Mouse (Mus musculus): ENCODE results near the gene Srp68.

Gene Srp68

GRCm38 (mm10) chr11:116247502-116248222, 26.4 kb downstream of the Srp68 start:
- WGBS, result 83% methylated on average over 14 of the region's 14 CpGs

GRCm38 (mm10) chr11:116245616-116246015, 28.4 kb downstream of the Srp68 start:
- 79% methylated on average over 6 of the region's 6 CpGs for WGBS

GRCm38 (mm10) chr11:116244580-116244979, 29.4 kb downstream of the Srp68 start:
- 86% methylated on average over 8 of the region's 8 CpGs for WGBS

DNA sequence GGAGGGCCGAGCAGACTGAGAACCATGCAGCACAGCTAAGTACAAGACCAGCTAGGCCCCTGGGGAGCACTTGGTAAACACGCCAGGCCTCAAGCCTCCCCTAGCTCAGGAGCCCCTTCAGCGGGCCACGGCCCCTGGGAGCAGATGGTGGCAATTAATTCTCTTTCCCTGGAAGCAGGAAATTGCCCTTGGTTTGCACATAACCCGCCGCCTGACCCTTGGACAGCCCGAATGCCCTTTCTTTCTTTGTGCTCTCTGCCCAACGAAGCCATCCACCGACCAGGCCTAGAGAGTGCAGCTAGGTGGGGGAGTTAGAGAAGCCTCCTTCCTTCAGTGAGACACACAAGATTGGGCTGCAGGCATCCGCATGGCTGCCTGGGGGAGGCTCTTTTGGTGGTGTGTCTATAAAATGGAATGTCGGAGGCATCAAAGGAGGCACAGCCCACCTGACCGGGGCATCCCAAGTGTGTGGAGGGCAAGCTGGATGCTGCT, 32.2 kb downstream of the Srp68 start:
- WGBS, result 82% methylated on average over 12 of the region's 12 CpGs

- 57% methylated on average over 7 of the region's 7 CpGs for WGBS
These were observed 34.2 kb downstream of the Srp68 start for GRCm38 (mm10) chr11:116239797-116240196.

- 27% methylated on average over 31 of the region's 31 CpGs for WGBS
These were observed 36.1 kb downstream of the Srp68 start, which contains the start of gene Evpl for GRCm38 (mm10) chr11:116237742-116238395. TSS of gene Evpl (minus strand) at chr11:116238077.

GRCm38 (mm10) chr11:116234901-116235300, 39.1 kb downstream of the Srp68 start:
- 88% methylated on average over 8 of the region's 8 CpGs for WGBS

GRCm38 (mm10) chr11:116232427-116232826, 41.6 kb downstream of the Srp68 start:
- 33% methylated on average over 17 of the region's 17 CpGs for WGBS

DNA sequence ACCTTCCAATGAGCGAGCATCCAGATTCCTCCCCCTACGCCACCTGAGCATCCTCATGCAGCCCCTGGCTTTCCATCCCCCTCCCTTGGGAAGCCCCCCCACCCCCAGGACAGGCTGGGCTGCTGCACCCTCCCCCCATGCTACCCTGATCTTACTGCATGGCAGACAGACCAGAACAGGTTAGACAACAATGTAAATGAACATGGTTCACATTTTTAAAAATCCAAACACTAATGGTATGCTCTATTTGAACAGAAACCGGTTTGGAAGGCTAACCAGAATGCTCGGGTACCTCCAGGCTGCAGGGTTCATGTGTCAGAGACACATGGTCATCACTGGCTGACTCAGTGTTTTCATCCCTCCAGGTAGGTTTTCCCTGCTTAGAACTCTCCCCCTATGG, 45.3 kb downstream of the Srp68 start:
- WGBS, result 91% methylated on average over 4 of the region's 4 CpGs

DNA sequence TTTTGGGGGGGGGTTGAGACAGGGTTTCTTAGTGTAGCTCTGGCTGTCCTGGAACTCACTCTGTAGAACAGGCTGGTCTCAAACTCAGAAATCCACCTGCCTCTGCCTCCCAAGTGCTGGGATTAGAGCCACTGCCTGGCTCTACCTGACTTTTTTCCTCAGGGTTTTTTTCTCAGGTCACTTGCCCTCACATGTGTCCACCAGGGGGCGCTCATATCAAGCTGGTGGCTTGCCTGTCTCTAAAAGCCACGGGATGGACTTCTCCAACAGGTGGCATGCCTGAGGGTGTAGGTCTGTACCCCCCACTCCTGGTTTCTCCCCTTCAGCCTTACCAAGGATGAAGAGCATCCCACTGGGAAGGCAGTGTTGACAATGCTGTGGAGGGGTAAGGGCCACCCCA, 47.6 kb downstream of the Srp68 start:
- 0% methylated on average over 2 of the region's 2 CpGs for WGBS

GRCm38 (mm10) chr11:116222740-116223059, 51.3 kb downstream of the Srp68 start:
- 33% methylated on average over 23 of the region's 23 CpGs for WGBS

GRCm38 (mm10) chr11:116221931-116222739, 51.9 kb downstream of the Srp68 start:
- 24% methylated on average over 53 of the region's 53 CpGs for WGBS

DNA sequence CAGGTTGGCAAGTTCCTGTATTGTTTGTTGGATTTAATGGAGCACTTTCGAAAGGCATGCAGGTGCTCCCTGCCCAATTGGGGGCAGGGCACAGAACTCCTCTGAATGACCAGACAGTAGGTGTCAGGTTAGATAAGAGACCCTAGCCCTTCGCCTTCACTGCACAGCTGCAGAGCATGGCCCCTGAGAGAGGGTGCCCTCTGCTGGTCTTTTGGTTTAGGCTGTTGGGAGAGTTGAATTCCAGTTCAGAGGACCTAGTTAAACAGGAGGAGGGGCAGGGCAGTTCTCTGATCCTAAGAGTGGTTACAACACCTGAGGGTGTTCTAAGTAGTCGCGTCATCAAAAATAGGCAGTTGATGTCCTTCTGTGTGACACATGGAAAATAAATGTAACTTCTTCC, 54.1 kb downstream of the Srp68 start:
- 50% methylated on average over 4 of the region's 4 CpGs for WGBS

DNA sequence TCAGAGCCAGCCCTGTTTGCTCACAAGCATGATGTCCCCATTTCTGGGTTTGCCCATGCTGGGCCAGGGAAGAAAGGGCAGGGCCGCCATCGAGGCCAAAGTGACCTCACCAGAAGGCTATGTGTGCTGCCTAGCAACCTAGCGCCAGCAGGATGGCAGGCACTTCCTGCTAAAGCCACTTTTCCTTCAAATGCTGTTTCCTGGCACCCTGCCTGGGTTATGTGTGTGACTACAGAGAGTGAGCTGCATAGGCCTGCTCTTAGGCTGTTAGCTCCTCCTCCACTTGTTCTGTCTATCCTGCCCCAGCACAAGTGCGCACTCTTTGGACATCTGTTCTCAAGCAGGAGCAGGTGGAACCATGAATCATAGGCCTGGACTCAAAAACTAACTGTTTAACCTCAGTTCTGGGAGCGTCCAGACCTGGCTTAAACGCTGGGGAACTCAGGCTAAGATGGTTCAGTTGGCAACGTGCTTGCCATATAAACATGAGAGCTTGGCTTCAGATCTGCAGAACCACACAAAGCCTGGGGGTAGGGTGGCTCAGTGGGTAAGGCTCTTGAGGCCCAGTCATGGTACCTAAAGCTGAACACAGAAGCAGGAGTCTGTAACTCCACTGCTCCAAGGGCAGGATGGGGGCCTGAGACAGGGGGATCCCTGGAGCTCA, 55.1 kb downstream of the Srp68 start:
- 16% methylated on average over 7 of the region's 7 CpGs for WGBS

DNA sequence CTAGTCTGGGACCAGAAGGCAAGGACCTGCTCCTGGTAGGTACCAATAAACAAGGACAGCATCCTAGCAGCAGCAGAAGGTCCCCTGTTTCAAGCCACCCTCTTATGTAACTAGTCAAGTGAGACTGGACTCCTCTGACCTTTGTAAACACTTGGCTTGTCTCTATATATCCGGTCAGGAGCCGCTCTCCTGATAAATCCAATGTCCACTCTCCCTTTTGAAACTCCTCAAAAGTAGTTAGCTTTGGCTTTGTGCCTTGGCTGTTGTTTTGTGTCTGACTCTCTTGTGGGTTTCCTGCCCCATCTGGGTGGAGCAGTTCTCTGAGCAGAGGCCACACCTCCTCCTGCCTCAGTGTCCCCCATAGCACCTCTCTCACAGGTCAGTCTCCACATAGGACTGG, 55.8 kb downstream of the Srp68 start:
- WGBS, result 76% methylated on average over 2 of the region's 2 CpGs

GRCm38 (mm10) chr11:116216549-116216948, 57.5 kb downstream of the Srp68 start:
- 83% methylated on average over 11 of the region's 11 CpGs for WGBS

- 95% methylated on average over 6 of the region's 6 CpGs for WGBS
These were observed 58.0 kb downstream of the Srp68 start for GRCm38 (mm10) chr11:116215991-116216390.

DNA sequence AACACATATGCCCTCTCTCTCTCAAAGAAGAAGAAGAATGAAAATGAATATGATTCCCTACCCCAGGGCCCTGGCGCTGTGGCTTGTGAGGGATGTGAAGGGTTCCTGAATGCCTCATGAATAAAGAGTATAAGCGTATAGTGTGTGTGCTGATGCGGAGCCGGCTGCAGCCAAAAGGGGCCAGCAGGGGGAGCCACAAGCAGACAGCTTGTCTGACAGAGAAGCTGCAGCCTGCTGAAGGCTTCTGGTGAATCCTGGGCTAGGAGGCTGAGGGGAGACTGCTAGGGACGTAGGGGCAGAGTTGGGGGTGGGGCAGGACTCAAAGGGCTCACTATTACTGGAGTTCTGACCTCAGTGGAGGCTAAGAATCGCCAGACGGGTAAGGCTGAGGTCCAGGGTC, 58.8 kb downstream of the Srp68 start:
- WGBS, result 88% methylated on average over 7 of the region's 7 CpGs

- WGBS, result 90% methylated on average over 13 of the region's 13 CpGs
These were observed 60.0 kb downstream of the Srp68 start for GRCm38 (mm10) chr11:116213877-116214510.

GRCm38 (mm10) chr11:116212847-116213246, 61.2 kb downstream of the Srp68 start:
- WGBS, result 90% methylated on average over 6 of the region's 6 CpGs

- WGBS, result 79% methylated on average over 5 of the region's 5 CpGs
These were observed 63.3 kb downstream of the Srp68 start for GRCm38 (mm10) chr11:116210696-116211095.
